Mouse (Mus musculus): ENCODE measurements around the gene Gm20854.
"Not testable (repeated sequence)": the region's sequence is repeated elsewhere in the genome, so short reads cannot be mapped to it uniquely, and the experiment has no call there.

Gm20854 gene

DNA sequence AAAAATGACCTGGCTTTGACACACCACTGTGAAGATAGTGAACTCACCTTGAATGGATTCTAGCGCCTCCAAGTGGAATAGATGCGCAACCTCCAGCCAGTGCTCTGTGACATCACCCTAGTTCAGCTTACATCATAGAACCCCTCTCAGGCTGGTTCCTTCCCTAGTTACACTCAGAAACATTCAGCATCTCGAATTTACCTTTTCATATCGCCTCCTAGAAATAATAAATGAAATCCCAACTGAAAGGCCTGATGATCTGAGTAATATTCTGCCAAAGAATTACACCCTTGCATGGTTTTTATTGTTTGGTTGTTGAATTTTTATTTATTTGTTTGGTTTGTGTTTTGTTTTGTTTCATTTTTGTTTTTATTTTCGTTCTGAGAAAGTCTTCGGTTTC, at the start of gene Gm20854:
Gene Gm20854, minus strand, starts transcription at position 101 of the 400 bp plus-strand sequence.
- DNase-seq (ENCODE audit: low spot score), result not testable (repeated sequence)

Measured in layer of hippocampus, adult 11-12 months (tissue).